Mouse (Mus musculus) hindbrain, postnatal 0 days (tissue): ENCODE measurements around the gene Zic1. TPM values are rescaled to one million over a fixed set of nuclear protein-coding genes. Genes with fewer than 3 reads are reported as not detected.

Source experiments
- ATAC-seq: fragments of 200-750 bp; cut with Nextera tagmentation; 2 replicates; pipeline ENCODE4 v1.8.0; 2017; ENCODE audit warnings: mild to moderate bottlenecking, moderate TSS enrichment, moderate library complexity
- DNase-seq: peaks from one replicate; pipeline ENCODE4 v3.0.0-alpha.2; 2015; ENCODE audit warnings: low spot score
- H3K27ac ChIP-seq: fragments of 300-500 bp; sonication (generic); 2 replicates; pipeline ENCODE4 v1.5.1; 2014; ENCODE audit warnings: mild to moderate bottlenecking
- H3K27me3 ChIP-seq: fragments of 300-500 bp; sonication (generic); 2 replicates; pipeline ENCODE4 v1.6.1; 2014; ENCODE audit warnings: low read length, mixed read lengths; ENCODE audit not compliant: insufficient read depth
- H3K36me3 ChIP-seq: fragments of 300-500 bp; sonication (generic); 2 replicates; pipeline ENCODE4 v1.6.1; 2014; ENCODE audit warnings: low read length, mixed read lengths; ENCODE audit not compliant: insufficient read depth
- H3K4me1 ChIP-seq: fragments of 300-500 bp; sonication (generic); 2 replicates; pipeline ENCODE4 v1.6.1; 2014; ENCODE audit warnings: antibody characterized with exemption, low read length, mixed read lengths; ENCODE audit not compliant: insufficient read depth
- H3K4me2 ChIP-seq: fragments of 300-500 bp; sonication (generic); 2 replicates; pipeline ENCODE4 v1.6.1; 2014; ENCODE audit warnings: low read depth, mild to moderate bottlenecking, low read length, moderate library complexity, mixed read lengths
- H3K4me3 ChIP-seq: fragments of 300-500 bp; sonication (generic); 2 replicates; pipeline ENCODE4 v1.5.1; 2014; ENCODE audit warnings: low read length
- H3K9ac ChIP-seq: fragments of 300-500 bp; sonication (generic); replicated peaks from 2 replicates; pipeline ENCODE4 v1.6.1; 2014; ENCODE audit warnings: mild to moderate bottlenecking, low read length, moderate library complexity, mixed read lengths
- H3K9me3 ChIP-seq: fragments of 300-500 bp; sonication (generic); 2 replicates; pipeline ENCODE4 v1.6.1; 2016; ENCODE audit warnings: low read length, mixed read lengths
- CTCF ChIP-seq: IDR thresholded peaks from 2 replicates; pipeline ENCODE4 v1.5.1; 2016; ENCODE audit warnings: antibody characterized with exemption, control low read depth, low read depth
- WGBS: fragments of 180-500 bp; shearing (Covaris S2); extraction: QIAGEN DNeasy Blood & Tissue Kit; methylation state at CpG from one replicate; pipeline ENCODE4 v1.1.7; 2014; 5-methylcytosine and 5-hydroxymethylcytosine counted together
- polyA plus RNA-seq: library from polyadenylated mRNA; unstranded; fragments of >200 nt; fragmentation: Nextera tagmentation; extraction: Ambion mirVana; gene quantifications from 2 replicates; pipeline ENCODE4 v1.2.1, GENCODE M21; 2015
- total RNA-seq: library from RNA; depleted of rRNA; stranded (reverse); fragments of >200 nt; gene quantifications from 2 replicates; pipeline ENCODE4 v1.2.3, GENCODE M21; 2014

Gene Zic1
- total and polyA plus RNA-seq, 2 experiments from 2014 or later, result 19.7 to 342 TPM

- Histone ChIP-seq H3K9me3 (no peaks in the 10 kb centered on the region), H3K36me3 (no peaks in the 10 kb centered on the region), H3K4me3 (peak overlapping the region; percentile 35), H3K9ac (peak overlapping the region; percentile 80), H3K27me3 (peaks cover 29% of the 10 kb centered on the region; the same call in 1 of the 2 replicates), H3K27ac (peak overlapping the region; percentile 95), H3K4me1 (no peaks in the 10 kb centered on the region), H3K4me2 (peak overlapping the region; percentile 62)
- TF ChIP-seq CTCF, result no peak
- WGBS, result 9% methylated on average over 26 of the region's 26 CpGs
- DNase-seq, result peak; percentile 68
- ATAC-seq, result no peak
Measured at GRCm38 (mm10) chr9:91369293-91369991, 3.8 kb upstream of the Zic1 start.

- H3K4me1 ChIP-seq, result no peaks in the 10 kb centered on the region
- no peaks in the 10 kb centered on the region for H3K9me3 ChIP-seq
- no peak for TF ChIP-seq CTCF
- H3K27ac ChIP-seq, result peak overlapping the region; percentile 95
- H3K4me2 ChIP-seq, result peak overlapping the region; percentile 62
- no peaks in the 10 kb centered on the region for H3K36me3 ChIP-seq
- H3K9ac ChIP-seq, result peak overlapping the region; percentile 80
- ATAC-seq (no peak), DNase-seq (no peak)
- H3K27me3 ChIP-seq, result peaks cover 28% of the 10 kb centered on the region; the same call in 1 of the 2 replicates
- peak overlapping the region; percentile 35 for H3K4me3 ChIP-seq
- 11% methylated on average over 13 of the region's 13 CpGs for whole genome bisulfite sequencing
Measured at GRCm38 (mm10) chr9:91368946-91369292, 3.3 kb upstream of the Zic1 start.

- ATAC-seq, result peak; percentile 29; the same call in 1 of the 2 replicates
- 22% methylated on average over 3 of the region's 3 CpGs for WGBS
- Histone ChIP-seq H3K4me1 (no peaks in the 10 kb centered on the region), H3K27me3 (peaks cover 22% of the 10 kb centered on the region; the same call in 1 of the 2 replicates), H3K9ac (peak overlapping the region; percentile 80), H3K27ac (peak overlapping the region; percentile 95), H3K4me3 (peak overlapping the region; percentile 35), H3K9me3 (no peaks in the 10 kb centered on the region), H3K36me3 (no peaks in the 10 kb centered on the region), H3K4me2 (peak overlapping the region; percentile 62)
- TF ChIP-seq CTCF, result no peak
- no peak for DNase-seq
Measured at GRCm38 (mm10) chr9:91368150-91368549, 2.5 kb upstream of the Zic1 start.

GRCm38 (mm10) chr9:91366999-91367811, 1.6 kb upstream of the Zic1 start:
- Histone ChIP-seq H3K9ac (peak overlapping the region; percentile 80), H3K9me3 (no peaks in the 10 kb centered on the region), H3K4me3 (peak overlapping the region; percentile 78), H3K36me3 (no peaks in the 10 kb centered on the region), H3K4me1 (no peaks in the 10 kb centered on the region), H3K27me3 (peaks cover 17% of the 10 kb centered on the region; the same call in 1 of the 2 replicates), H3K27ac (peak overlapping the region; percentile 95), H3K4me2 (peak overlapping the region; percentile 62)
- ATAC-seq, result no peak
- WGBS, result 4% methylated on average over 30 of the region's 30 CpGs
- no peak for TF ChIP-seq CTCF
- no peak for DNase-seq

GRCm38 (mm10) chr9:91366226-91366998, 802 bp upstream of the Zic1 start:
- peak; percentile 59 for ATAC-seq
- Histone ChIP-seq H3K9ac (peak overlapping the region; percentile 80), H3K4me3 (peak overlapping the region; percentile 78), H3K4me2 (peak overlapping the region; percentile 62), H3K9me3 (no peaks in the 10 kb centered on the region), H3K27ac (peak overlapping the region; percentile 95), H3K36me3 (no peaks in the 10 kb centered on the region), H3K27me3 (peaks cover 17% of the 10 kb centered on the region; the same call in 1 of the 2 replicates), H3K4me1 (no peaks in the 10 kb centered on the region)
- no peak for TF ChIP-seq CTCF
- under 1% methylated on average over 16 of the region's 18 CpGs for WGBS
- DNase-seq, result peak; percentile 67

- Histone ChIP-seq H3K4me2 (peak overlapping the region; percentile 62), H3K36me3 (no peaks in the 10 kb centered on the region), H3K9me3 (no peaks in the 10 kb centered on the region), H3K9ac (peak overlapping the region; percentile 97), H3K4me3 (peak overlapping the region; percentile 78), H3K4me1 (no peaks in the 10 kb centered on the region), H3K27me3 (peaks cover 4% of the 10 kb centered on the region; the same call in 1 of the 2 replicates), H3K27ac (peak overlapping the region; percentile 95)
- DNase-seq, result peak; percentile 71
- 0 out of 2 replicates have a peak, but pooled peaks have one; percentile 4 for TF ChIP-seq CTCF
- ATAC-seq, result peak; percentile 46
- under 1% methylated on average over 36 of the region's 42 CpGs for WGBS
Measured at GRCm38 (mm10) chr9:91364971-91365501, 574 bp downstream of the Zic1 start.
